Mouse (Mus musculus) erythroblast, embryonic 14.5 days (primary cell): ENCODE measurements around the gene Fastkd1.

Source experiments
- GATA1 ChIP-seq: IDR thresholded peaks from 2 replicates; pipeline ENCODE4 v1.6.1; 2012; ENCODE audit warnings: low read length, inconsistent platforms, mixed read lengths
- TAL1 ChIP-seq: IDR thresholded peaks from 3 replicates; pipeline ENCODE4 v1.6.1; 2012; ENCODE audit warnings: low read length, inconsistent platforms, mixed read lengths

- no peak for TF ChIP-seq GATA1
- no peak for TF ChIP-seq TAL1
These were observed 66.4 kb downstream of the Fastkd1 start, which contains the start of gene Bbs5 for GRCm38 (mm10) chr2:69646726-69647490.
